Mouse (Mus musculus) olfactory bulb, adult 2 months (tissue): Measurements from ENCODE around the gene Myo18b.

Source experiments
- CTCF ChIP-seq: fragments of 200-500 bp; IDR thresholded peaks from 2 replicates; pipeline ENCODE4 v1.5.1; 2012; ENCODE audit warnings: low read depth, mild to moderate bottlenecking, low read length, moderate library complexity; ENCODE audit not compliant: insufficient read depth
- POLR2A ChIP-seq: fragments of 200-500 bp; IDR thresholded peaks from 2 replicates; pipeline ENCODE4 v1.6.1; 2012; ENCODE audit warnings: mild to moderate bottlenecking, low read depth, low read length, moderate library complexity; ENCODE audit not compliant: insufficient read depth

DNA sequence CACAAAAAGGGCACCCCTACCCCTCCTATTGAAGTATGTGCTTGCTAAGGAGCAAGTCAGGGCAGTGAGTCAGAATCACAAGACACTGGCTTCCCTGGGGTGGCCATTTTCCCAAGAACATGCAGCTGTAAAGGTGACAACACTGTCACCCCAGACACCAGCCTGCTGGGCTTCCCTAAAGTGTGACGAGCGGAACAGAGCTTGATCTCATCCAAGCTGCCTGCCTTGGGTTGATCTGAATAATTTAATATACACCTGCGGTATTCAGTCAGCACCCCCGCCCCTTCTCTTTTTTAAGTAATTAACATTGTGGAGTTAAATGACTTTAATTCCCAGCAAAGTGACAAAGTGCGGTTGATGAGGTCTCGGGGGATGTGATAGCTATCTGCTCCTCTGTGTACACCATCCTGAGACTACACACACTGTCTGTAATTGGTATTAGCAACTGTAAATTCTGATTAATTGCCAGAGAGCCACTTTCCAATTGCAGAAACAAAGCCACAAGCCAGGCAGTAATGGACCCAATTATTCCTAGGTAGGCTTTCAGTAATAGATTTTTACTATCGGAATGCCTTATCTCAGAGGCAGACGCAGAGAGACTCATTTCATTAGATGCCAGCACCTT, 148.7 kb downstream of the Myo18b start:
- TF ChIP-seq CTCF (no peak), POLR2A (no peak)
